Mouse (Mus musculus) embryonic facial prominence, embryonic 14.5 days (tissue): ENCODE data around the gene BC049715. TPM values are rescaled to one million over a fixed set of nuclear protein-coding genes. Genes with fewer than 3 reads are reported as not detected.

Experiments used
- ATAC-seq: fragments of 200-750 bp; cut with Nextera tagmentation; 2 replicates; pipeline ENCODE4 v1.8.0; 2017; ENCODE audit warnings: low read depth, moderate number of reproducible peaks, moderate TSS enrichment
- DNase-seq: peaks from one replicate; pipeline ENCODE4 v3.0.0-alpha.2; 2015; ENCODE audit warnings: low spot score
- H3K27ac ChIP-seq: fragments of 300-500 bp; sonication (generic); replicated peaks from 2 replicates; pipeline ENCODE4 v1.5.1; 2014; ENCODE audit warnings: low read depth, mild to moderate bottlenecking, low read length, moderate library complexity
- H3K27me3 ChIP-seq: fragments of 300-500 bp; sonication (generic); replicated peaks from 2 replicates; pipeline ENCODE4 v1.6.1; 2014; ENCODE audit warnings: low read length; ENCODE audit not compliant: control insufficient read depth, insufficient read depth
- H3K36me3 ChIP-seq: fragments of 300-500 bp; sonication (generic); 2 replicates; pipeline ENCODE4 v1.6.1; 2014; ENCODE audit warnings: low read length, mixed read lengths; ENCODE audit not compliant: control insufficient read depth, insufficient read depth
- H3K4me1 ChIP-seq: fragments of 300-500 bp; sonication (generic); 2 replicates; pipeline ENCODE4 v1.6.1; 2014; ENCODE audit warnings: antibody characterized with exemption, low read length; ENCODE audit not compliant: control insufficient read depth, insufficient read depth
- H3K4me2 ChIP-seq: fragments of 300-500 bp; sonication (generic); 2 replicates; pipeline ENCODE4 v1.6.1; 2014; ENCODE audit warnings: low read depth, mild to moderate bottlenecking, low read length, moderate library complexity, mixed read lengths
- H3K4me3 ChIP-seq: fragments of 300-500 bp; sonication (generic); 2 replicates; pipeline ENCODE4 v1.5.1; 2014; ENCODE audit warnings: low read depth, mild to moderate bottlenecking, low read length
- H3K9ac ChIP-seq: fragments of 300-500 bp; sonication (generic); 2 replicates; pipeline ENCODE4 v1.6.1; 2014; ENCODE audit warnings: low read depth, mild to moderate bottlenecking, low read length, moderate library complexity, mixed read lengths
- H3K9me3 ChIP-seq: fragments of 300-500 bp; sonication (generic); 2 replicates; pipeline ENCODE4 v1.6.1; 2016; ENCODE audit warnings: low read length; ENCODE audit not compliant: control insufficient read depth
- WGBS: fragments of 180-500 bp; shearing (Covaris S2); extraction: QIAGEN DNeasy Blood & Tissue Kit; methylation state at CpG from one replicate; pipeline ENCODE4 v1.1.7; 2014; 5-methylcytosine and 5-hydroxymethylcytosine counted together
- polyA plus RNA-seq: library from polyadenylated mRNA; unstranded; fragments of >200 nt; fragmentation: Nextera tagmentation; extraction: Ambion mirVana; gene quantifications from 2 replicates; pipeline ENCODE4 v1.2.1, GENCODE M21; 2014

BC049715 gene
- polyA plus RNA-seq, 1 experiment from 2014 or later = 1.1 TPM

DNA sequence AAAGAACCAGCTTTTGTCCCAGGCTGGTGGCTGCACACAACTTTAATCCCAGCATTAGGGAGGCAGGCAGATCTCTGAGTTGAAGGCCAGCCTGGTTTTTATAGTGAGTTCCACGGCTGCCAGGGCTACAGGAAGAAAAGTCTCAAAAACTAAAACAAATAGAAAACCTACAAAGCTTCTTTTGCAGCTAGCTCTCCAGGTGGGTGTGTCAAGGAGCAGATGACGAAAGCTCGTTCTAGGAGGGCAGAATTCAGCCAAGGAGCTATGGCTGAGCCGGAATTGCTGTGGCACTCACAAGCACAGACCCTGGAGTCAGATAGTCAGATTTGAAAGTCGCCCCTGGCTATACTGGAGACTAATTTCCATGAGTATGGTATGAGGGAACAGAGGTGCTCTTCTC is 20.6 kb upstream of the BC049715 start:
- Histone ChIP-seq H3K36me3 (no peaks in the 10 kb centered on the region), H3K9me3 (no peaks in the 10 kb centered on the region), H3K27ac (peak overlapping the region; percentile 18; the same call in 1 of the 2 replicates), H3K4me1 (peaks cover 26% of the 10 kb centered on the region), H3K27me3 (no peaks in the 10 kb centered on the region), H3K4me2 (peak overlapping the region; percentile 95; the same call in 1 of the 2 replicates), H3K9ac (no peak overlapping the region), H3K4me3 (peak overlapping the region; percentile 78; the same call in 1 of the 2 replicates)
- ATAC-seq (no peak), DNase-seq (no peak)
- 62% methylated on average over 5 of the region's 5 CpGs for WGBS

DNA sequence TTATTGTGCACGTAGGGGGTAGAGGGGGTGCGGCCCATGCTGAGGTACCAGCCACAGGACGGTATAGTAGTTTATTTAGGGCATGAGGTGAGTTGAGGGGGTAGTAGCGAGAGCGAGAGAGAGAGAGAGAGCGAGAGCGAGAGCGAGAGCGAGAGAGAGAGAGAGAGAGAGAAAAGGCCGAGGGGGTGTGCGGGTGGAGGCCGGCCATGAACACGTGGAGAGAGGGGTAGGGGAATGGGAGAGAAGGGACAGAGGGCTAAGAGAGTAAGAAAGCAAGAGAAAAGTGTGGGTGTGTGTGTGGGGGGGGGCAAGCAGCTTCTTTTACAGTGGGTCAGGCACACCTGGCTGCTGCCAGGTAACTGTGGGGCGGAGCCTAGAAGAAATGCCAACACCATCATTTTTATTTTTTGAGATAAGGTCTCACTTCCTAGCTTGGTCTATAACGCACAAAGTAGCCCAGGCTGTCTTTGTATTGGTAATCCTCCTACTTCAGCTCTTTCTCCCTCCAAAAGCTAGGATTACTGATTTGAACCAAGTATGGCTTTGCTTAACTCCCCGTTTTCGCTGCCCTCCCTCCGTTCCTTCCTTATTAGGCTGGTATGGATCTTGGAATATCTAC is 19.9 kb upstream of the BC049715 start:
- Histone ChIP-seq H3K27ac (peak overlapping the region; percentile 74), H3K9me3 (no peaks in the 10 kb centered on the region), H3K4me1 (peaks cover 26% of the 10 kb centered on the region), H3K9ac (peak overlapping the region; percentile 53), H3K27me3 (no peaks in the 10 kb centered on the region), H3K4me2 (peak overlapping the region; percentile 95), H3K4me3 (peak overlapping the region; percentile 78), H3K36me3 (peaks cover 7% of the 10 kb centered on the region)
- DNase-seq (no peak), ATAC-seq (no peak)
- 31% methylated on average over 18 of the region's 18 CpGs for WGBS

DNA sequence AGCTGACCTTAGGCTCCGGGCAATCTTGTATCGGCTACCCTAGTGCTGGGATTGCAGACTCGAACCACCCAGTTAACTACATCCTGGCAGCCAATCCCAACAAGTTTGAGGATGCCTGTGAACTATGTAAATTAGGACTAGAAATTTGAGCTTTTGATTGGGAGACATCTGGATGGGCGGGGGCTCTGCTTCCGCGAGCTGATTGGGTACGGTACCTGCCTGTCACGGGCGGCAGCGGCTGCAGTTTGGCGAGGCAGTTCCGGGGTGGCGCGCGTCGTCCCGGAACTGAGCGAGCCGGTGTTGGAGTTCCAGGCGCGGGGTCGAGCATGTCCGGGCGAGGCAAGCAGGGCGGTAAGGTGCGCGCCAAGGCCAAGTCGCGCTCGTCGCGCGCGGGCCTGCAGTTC is 19.4 kb upstream of the BC049715 start, which contains the start of gene H2afj:
TSS of gene H2afj (plus strand) at position 231 of the 404 bp plus-strand sequence.
- Histone ChIP-seq H3K27me3 (no peaks in the 10 kb centered on the region), H3K4me3 (peak within 1 kb of the TSS; percentile 78), H3K9ac (peak within 1 kb of the TSS; percentile 73), H3K4me2 (peak within 1 kb of the TSS; percentile 95), H3K27ac (peak within 1 kb of the TSS; percentile 74), H3K36me3 (peaks cover 12% of the 10 kb centered on the region), H3K4me1 (peaks cover 23% of the 10 kb centered on the region), H3K9me3 (no peaks in the 10 kb centered on the region)
- ATAC-seq (peak; percentile 87), DNase-seq (peak; percentile 97)
- 0% methylated on average over 12 of the region's 34 CpGs for WGBS

DNA sequence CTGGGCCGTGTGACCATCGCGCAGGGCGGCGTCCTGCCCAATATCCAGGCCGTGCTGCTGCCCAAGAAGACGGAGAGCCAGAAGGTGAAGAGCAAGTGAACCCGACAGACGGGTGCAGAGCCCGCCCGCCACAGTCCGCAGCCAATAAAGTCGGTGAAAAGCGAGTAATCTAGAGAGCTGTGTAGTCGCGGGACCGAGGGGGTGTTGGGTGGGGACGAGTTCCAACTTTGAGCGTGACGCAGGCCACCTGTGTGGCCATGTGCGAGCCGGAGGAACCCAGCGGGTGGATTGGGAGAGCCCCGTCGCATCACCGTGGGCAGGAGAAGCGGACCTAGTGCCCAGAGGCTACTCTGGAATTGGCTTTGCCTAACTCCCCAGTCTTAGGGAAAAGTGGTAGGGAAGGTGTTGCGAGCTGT is 18.8 kb upstream of the BC049715 start:
- no peaks in the 10 kb centered on the region for H3K27me3 ChIP-seq
- ATAC-seq (0 out of 2 replicates have a peak, but pooled peaks have one; percentile 6), DNase-seq (no peak)
- no peaks in the 10 kb centered on the region for H3K9me3 ChIP-seq
- H3K4me3 ChIP-seq = peak overlapping the region; percentile 78
- H3K9ac ChIP-seq = peak overlapping the region; percentile 73
- WGBS = under 1% methylated on average over 26 of the region's 28 CpGs
- H3K4me2 ChIP-seq = peak overlapping the region; percentile 95
- H3K4me1 ChIP-seq = peaks cover 17% of the 10 kb centered on the region
- 0 out of 2 replicates have a peak overlapping the region, but pooled peaks have one; percentile 12 for H3K27ac ChIP-seq
- H3K36me3 ChIP-seq = peaks cover 17% of the 10 kb centered on the region

DNA sequence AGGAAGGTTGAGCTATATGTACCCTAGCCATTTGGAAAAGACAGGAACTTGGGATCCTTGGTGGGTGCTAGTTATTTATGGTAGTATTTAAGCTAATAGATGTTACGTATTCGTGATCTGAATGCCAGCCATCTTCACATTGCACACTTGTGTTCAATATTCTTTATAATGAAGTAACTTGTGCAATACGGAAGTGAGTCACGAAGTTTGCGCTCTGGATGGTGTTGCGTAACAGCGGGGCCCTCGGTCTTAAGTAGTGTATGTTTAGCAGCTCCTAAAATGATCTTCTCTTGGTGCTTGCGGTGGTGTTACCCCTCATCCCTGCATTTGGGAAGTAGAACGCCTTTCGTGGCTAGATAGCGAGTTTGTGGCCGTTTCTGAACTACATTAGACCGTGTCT is 18.3 kb upstream of the BC049715 start:
- Histone ChIP-seq H3K9me3 (no peaks in the 10 kb centered on the region), H3K4me3 (peak overlapping the region; percentile 78), H3K27me3 (no peaks in the 10 kb centered on the region), H3K36me3 (peaks cover 21% of the 10 kb centered on the region), H3K27ac (no peak overlapping the region), H3K9ac (peak overlapping the region; percentile 73), H3K4me1 (peaks cover 16% of the 10 kb centered on the region), H3K4me2 (peak overlapping the region; percentile 95)
- DNase-seq (peak; percentile 72), ATAC-seq (no peak)
- WGBS = 28% methylated on average over 14 of the region's 14 CpGs

DNA sequence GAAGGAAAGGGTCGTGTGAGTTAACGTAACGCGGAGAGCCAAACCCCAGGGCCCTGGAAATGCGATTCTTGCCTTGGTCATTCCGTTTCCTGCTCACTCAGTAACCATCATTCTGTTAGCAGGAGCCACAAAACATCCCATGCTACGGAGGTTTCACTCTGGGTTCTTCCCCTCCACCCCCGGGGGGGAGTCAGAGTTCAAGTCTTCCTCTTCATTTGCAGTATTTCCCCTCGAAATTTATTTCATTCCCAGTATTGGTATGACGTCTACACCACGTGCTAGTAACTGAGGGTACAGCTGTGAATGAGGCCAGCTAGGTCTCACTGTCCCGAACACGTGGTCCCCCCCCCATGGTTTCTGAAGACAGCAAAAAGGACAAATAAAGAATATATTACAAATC is 17.8 kb upstream of the BC049715 start:
- H3K9me3 ChIP-seq = no peaks in the 10 kb centered on the region
- DNase-seq (no peak), ATAC-seq (no peak)
- H3K36me3 ChIP-seq = peaks cover 27% of the 10 kb centered on the region
- peaks cover 16% of the 10 kb centered on the region for H3K4me1 ChIP-seq
- H3K9ac ChIP-seq = peak overlapping the region; percentile 73; the same call in 1 of the 2 replicates
- no peaks in the 10 kb centered on the region for H3K27me3 ChIP-seq
- peak overlapping the region; percentile 95 for H3K4me2 ChIP-seq
- 62% methylated on average over 13 of the region's 13 CpGs for WGBS
- H3K4me3 ChIP-seq = peak overlapping the region; percentile 78
- no peak overlapping the region for H3K27ac ChIP-seq

DNA sequence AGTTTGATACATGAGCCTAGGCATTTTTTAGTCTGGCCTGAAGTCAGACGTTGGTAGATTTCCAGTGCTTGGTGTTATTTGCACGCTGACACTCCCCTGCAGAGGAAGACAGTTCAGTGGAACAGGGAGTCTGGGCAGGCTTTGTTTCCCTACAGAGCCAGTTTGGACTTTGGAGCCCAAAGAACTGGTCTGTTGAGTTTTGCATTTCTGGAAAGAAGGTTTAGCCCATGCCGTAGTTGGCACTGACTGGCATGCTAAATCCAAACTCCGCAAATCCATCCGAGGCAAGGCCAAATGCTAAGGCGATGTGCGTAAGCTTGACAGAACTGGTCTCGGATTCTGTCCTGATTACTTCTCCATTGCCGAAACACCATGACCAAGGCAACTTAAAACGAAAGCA is 16.2 kb upstream of the BC049715 start:
- Histone ChIP-seq H3K4me3 (no peak overlapping the region), H3K36me3 (peaks cover 40% of the 10 kb centered on the region), H3K9ac (no peak overlapping the region), H3K27ac (no peak overlapping the region), H3K4me1 (peaks cover 12% of the 10 kb centered on the region; the same call in 1 of the 2 replicates), H3K9me3 (no peaks in the 10 kb centered on the region), H3K4me2 (no peak overlapping the region), H3K27me3 (no peaks in the 10 kb centered on the region)
- no peak for DNase-seq
- ATAC-seq = no peak
- 85% methylated on average over 10 of the region's 10 CpGs for WGBS

DNA sequence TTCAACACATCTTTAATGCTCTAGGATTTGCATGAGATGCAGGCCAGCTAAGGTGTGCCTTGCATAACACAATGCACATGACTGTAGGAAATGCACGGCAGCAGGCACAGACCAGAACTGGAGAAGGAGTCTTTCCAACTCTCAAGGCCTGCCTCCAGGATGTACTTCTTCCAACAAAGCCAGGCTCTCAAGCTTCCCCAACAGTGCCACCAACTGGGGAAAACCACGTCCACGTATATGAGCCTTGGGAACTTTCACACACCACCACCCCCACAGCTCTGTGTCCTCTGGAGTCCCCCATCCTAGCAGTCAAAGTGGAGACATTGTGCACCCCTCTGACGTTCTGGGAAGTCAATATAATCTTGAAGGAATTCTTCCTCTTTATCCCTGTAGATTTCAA is 14.3 kb upstream of the BC049715 start:
- Histone ChIP-seq H3K4me3 (no peak overlapping the region), H3K4me2 (no peak overlapping the region), H3K9me3 (no peaks in the 10 kb centered on the region), H3K36me3 (peaks cover 59% of the 10 kb centered on the region), H3K4me1 (peaks cover 12% of the 10 kb centered on the region; the same call in 1 of the 2 replicates), H3K27me3 (no peaks in the 10 kb centered on the region), H3K27ac (no peak overlapping the region), H3K9ac (no peak overlapping the region)
- no peak for DNase-seq
- ATAC-seq = no peak
- WGBS = 48% methylated on average over 4 of the region's 4 CpGs

DNA sequence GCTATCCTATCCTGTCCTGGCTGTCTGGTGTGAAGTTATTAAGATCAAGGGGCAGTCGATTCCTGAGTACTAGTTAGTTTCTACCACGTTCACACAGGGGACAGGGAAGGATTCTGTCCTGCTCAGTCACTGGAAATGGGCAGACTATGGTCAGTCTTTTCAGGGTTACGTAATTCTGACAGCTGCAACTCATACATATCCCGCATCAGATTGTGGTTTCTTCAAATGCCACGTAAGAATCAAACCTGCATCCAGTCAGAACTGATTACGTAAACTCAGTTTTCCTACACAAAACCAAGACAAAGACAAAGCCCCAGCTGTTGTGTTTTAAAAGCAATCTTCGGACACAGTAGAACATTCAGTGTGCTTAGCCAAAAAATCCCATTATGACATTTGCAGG is 12.0 kb upstream of the BC049715 start:
- Histone ChIP-seq H3K36me3 (peaks cover 81% of the 10 kb centered on the region), H3K4me2 (no peak overlapping the region), H3K27me3 (no peaks in the 10 kb centered on the region), H3K9ac (no peak overlapping the region), H3K9me3 (no peaks in the 10 kb centered on the region), H3K4me1 (no peaks in the 10 kb centered on the region), H3K4me3 (no peak overlapping the region), H3K27ac (no peak overlapping the region)
- WGBS = 93% methylated on average over 7 of the region's 7 CpGs
- DNase-seq (no peak), ATAC-seq (no peak; the same call in 1 of the 2 replicates)
